Mouse (Mus musculus) brain, embryonic 14.5 days (tissue): ENCODE measurements around the gene Hipk1.

Experiments
- CTCF ChIP-seq: fragments of 200-500 bp; IDR thresholded peaks from 2 replicates; pipeline ENCODE4 v1.5.1; 2012; ENCODE audit warnings: inconsistent platforms, mild to moderate bottlenecking, moderate library complexity, borderline replicate concordance; ENCODE audit not compliant: insufficient read depth, insufficient read length; ENCODE audit errors: extremely low read depth
- POLR2A ChIP-seq: fragments of 200-500 bp; IDR thresholded peaks from 2 replicates; pipeline ENCODE4 v1.6.1; 2012; ENCODE audit warnings: mild to moderate bottlenecking, inconsistent platforms, borderline replicate concordance; ENCODE audit not compliant: poor library complexity, insufficient read depth, insufficient read length, severe bottlenecking; ENCODE audit errors: extremely low read depth

- no peak for TF ChIP-seq CTCF
- no peak for TF ChIP-seq POLR2A
Measured at GRCm38 (mm10) chr3:103810967-103811366, 19.6 kb upstream of the Hipk1 start.
